Mouse (Mus musculus) Patski (cell line): ENCODE data around the gene Btbd10. TPM values are rescaled to one million over a fixed set of nuclear protein-coding genes. Genes with fewer than 3 reads are reported as not detected.
A peak's percentile ranks its signal among the peaks of the same experiment; 100 is the strongest.

Experiments
- ATAC-seq: fragments of 100-300 bp; one replicate; pipeline ENCODE4 v1.8.0; 2021
- CTCF ChIA-PET: fragments of 350-600 bp; sonication (Branson Sonifier 250); formaldehyde crosslinking; loops from one replicate; lab custom pipeline; 2022; ENCODE audit warnings: inconsistent platforms; lab: Charles Lee
- POLR2A ChIA-PET: fragments of 350-600 bp; sonication (Branson Sonifier 250); formaldehyde crosslinking; loops from one replicate; lab custom pipeline; 2022; ENCODE audit warnings: antibody characterized with exemption, inconsistent platforms; lab: Charles Lee
- DNase-seq: peaks from one replicate; pipeline ENCODE4 v3.0.0-alpha.2; 2011; ENCODE audit warnings: low read depth, low spot score
- H3K27me3 ChIP-seq: fragments of 371-371 bp; one replicate; pipeline ENCODE4 v1.5.1; 2021
- CTCF ChIP-seq: fragments of 100-300 bp; IDR thresholded peaks from one replicate; pipeline ENCODE4 v1.5.1; 2021
- in situ Hi-C: fragments of 300-500 bp; cut with MboI; formaldehyde crosslinking; loops from 3 replicates; pipeline ENCODE4 v1.11.1; 2018; ENCODE audit warnings: low pct_unique_long_range_greater_than_20kb, mixed read lengths
- polyA plus RNA-seq: library from polyadenylated mRNA; unstranded; gene quantifications from one replicate; pipeline ENCODE4 v1.2.3, GENCODE M21; 2021

Btbd10 gene
- 27.7 TPM for polyA plus RNA-seq

DNA sequence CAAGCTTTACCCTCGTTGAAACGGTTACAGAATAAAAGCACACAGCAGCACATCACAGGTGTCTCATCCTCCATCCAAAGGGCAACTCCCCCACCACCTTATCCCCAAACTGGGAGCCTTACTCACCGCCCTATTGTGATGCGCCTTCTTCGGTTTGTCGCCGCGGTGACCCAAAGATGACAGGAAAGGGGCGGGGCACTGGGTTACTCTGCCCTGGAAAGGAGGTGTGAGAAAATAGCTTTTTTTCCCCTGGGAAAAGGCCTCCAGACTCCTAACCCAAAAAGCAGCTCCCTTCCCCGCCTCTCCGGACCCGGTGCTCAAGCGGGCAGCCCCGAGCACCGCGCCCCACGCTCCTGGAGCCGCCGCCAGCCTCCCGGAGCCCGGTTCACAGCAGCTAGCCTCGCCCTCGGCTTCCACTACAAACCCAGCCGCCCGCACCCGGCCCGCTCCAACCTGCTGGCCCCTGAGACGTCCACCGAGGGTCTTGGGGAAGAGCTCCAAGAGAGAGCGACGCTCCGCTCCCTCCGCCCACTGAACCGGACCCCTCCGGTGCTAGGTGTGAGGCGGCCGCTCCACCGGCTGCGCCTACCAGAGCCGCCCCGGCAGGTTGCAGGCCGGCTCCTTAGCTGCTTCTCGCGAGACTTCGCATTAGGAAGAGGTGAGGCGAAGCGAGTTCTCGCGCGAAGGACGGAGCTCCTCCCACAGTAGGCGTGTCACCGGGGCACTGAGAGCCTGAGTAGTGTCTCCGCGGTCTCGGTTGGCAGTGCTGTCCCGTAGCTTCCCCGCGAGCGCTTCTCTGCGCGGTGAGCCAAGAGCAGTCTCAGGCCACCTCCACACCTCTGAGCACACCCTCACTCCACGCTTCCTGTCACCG lies at the start of gene Btbd10:
Gene Btbd10, minus strand, starts transcription at position 647 of the 874 bp plus-strand sequence.
- CTCF ChIA-PET = interaction anchor here (1.0 to 1.5 kb wide), 8 partner anchors 8 to 225 kb away, joined by 3 to 4 read pairs (median 3); no protein-coding TSS in a partner anchor
- ATAC-seq = peak; percentile 89
- TF ChIP-seq CTCF = no peak

DNA sequence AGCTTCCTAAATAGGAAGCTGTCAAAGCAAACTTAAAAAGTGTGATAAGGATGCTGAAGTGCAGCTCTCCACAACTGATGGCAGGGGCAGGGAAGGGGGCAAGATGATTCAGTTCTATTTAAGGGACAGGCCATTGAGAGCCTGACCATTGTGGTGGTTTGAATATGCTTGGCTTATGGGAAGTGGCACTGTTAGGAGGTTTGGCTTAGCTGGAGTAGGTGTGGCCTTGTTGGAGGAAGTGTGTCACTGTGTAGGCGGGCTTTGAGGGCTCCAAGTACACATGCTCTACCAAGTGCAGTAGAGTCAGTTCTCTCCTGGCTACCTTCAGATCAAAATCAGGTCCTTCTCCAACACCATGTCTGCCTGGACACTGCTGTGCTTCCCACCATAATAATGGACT lies 47.3 kb upstream of the Btbd10 start:
- ChIA-PET CTCF (no interaction called here), POLR2A (no interaction called here)
- H3K27me3 ChIP-seq = no peaks in the 10 kb centered on the region
- DNase-seq (no peak), ATAC-seq (no peak)
- TF ChIP-seq CTCF = no peak
- in situ Hi-C loops = no loop called here

More for the DNA sequence above, at the start of gene Btbd10:
- H3K27me3 ChIP-seq = no peaks in the 10 kb centered on the region
- peak; percentile 68 for DNase-seq
- in situ Hi-C loops = loop anchor here (25.0 kb wide), 1 partner anchor 843 kb away; no protein-coding TSS in a partner anchor
- POLR2A ChIA-PET = interaction anchor here (0.6 to 1.1 kb wide), 5 partner anchors 14 to 835 kb away, joined by 3 to 4 read pairs (median 3); no protein-coding TSS in a partner anchor

- in situ Hi-C loops = no loop called here
- ATAC-seq (no peak), DNase-seq (no peak)
- TF ChIP-seq CTCF = no peak
- ChIA-PET POLR2A (no interaction called here), CTCF (no interaction called here)
- H3K27me3 ChIP-seq = no peaks in the 10 kb centered on the region
Observed at GRCm38 (mm10) chr7:113415256-113415655, 46.1 kb upstream of the Btbd10 start.

- peak; percentile 27 for TF ChIP-seq CTCF
- DNase-seq = no peak
- POLR2A ChIA-PET = no interaction called here
- in situ Hi-C loops = no loop called here
- peaks cover 10% of the 10 kb centered on the region for H3K27me3 ChIP-seq
- CTCF ChIA-PET = interaction anchor here (1.0 kb wide), 1 partner anchor 30 kb away, joined by 4 read pairs; no protein-coding TSS in a partner anchor
- no peak for ATAC-seq
Observed at GRCm38 (mm10) chr7:113408712-113409111, 39.5 kb upstream of the Btbd10 start.

GRCm38 (mm10) chr7:113398083-113398482 lies 28.9 kb upstream of the Btbd10 start:
- ChIA-PET POLR2A (no interaction called here), CTCF (no interaction called here)
- TF ChIP-seq CTCF = no peak
- peaks cover 23% of the 10 kb centered on the region for H3K27me3 ChIP-seq
- in situ Hi-C loops = no loop called here
- no peak for DNase-seq
- ATAC-seq = no peak

GRCm38 (mm10) chr7:113396661-113397060 lies 27.5 kb upstream of the Btbd10 start:
- no peak for TF ChIP-seq CTCF
- ATAC-seq = no peak
- in situ Hi-C loops = no loop called here
- no peak for DNase-seq
- CTCF ChIA-PET = interaction anchor here (0.6 to 1.1 kb wide), 2 partner anchors 9 to 213 kb away, joined by 3 to 4 read pairs; no protein-coding TSS in a partner anchor
- POLR2A ChIA-PET = interaction anchor here (0.6 kb wide), 1 partner anchor 624 kb away, joined by 6 read pairs; no protein-coding TSS in a partner anchor
- H3K27me3 ChIP-seq = peaks cover 23% of the 10 kb centered on the region

DNA sequence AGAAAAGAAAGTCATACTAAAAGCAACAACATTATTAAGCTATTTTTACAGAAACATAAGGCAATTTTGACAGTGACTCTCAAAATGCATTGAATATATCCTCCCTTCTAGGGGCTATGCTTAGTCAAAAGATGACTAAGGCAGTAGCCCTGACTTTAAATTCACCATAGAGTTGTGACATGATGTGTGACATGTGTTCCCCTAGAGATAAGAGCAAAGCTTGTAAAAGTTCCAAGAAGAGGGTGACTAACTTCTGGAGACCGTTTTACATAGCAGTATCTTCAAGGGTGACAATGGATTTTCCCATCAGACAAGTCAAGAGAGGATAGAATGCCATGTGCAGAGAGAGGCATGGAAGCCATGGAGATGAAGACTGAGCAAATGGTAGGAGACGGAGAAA lies 22.4 kb upstream of the Btbd10 start:
- peaks cover 5% of the 10 kb centered on the region for H3K27me3 ChIP-seq
- ChIA-PET CTCF (interaction anchor here (1.1 kb wide), 1 partner anchor 444 kb away, joined by 3 read pairs; no protein-coding TSS in a partner anchor), POLR2A (interaction anchor here (0.6 kb wide), 1 partner anchor 198 kb away, joined by 3 read pairs; no protein-coding TSS in a partner anchor)
- DNase-seq (no peak), ATAC-seq (no peak)
- TF ChIP-seq CTCF = no peak
- in situ Hi-C loops = no loop called here

GRCm38 (mm10) chr7:113388470-113388869 lies 19.3 kb upstream of the Btbd10 start, which contains the start of gene Pth:
TSS of gene Pth (minus strand) at chr7:113388570.
- no peak for TF ChIP-seq CTCF
- H3K27me3 ChIP-seq = peaks cover 18% of the 10 kb centered on the region
- POLR2A ChIA-PET = no interaction called here
- ATAC-seq (no peak), DNase-seq (no peak)
- in situ Hi-C loops = loop anchor here (10.0 kb wide), 1 partner anchor 46 kb away; no protein-coding TSS in a partner anchor
- CTCF ChIA-PET = no interaction called here

DNA sequence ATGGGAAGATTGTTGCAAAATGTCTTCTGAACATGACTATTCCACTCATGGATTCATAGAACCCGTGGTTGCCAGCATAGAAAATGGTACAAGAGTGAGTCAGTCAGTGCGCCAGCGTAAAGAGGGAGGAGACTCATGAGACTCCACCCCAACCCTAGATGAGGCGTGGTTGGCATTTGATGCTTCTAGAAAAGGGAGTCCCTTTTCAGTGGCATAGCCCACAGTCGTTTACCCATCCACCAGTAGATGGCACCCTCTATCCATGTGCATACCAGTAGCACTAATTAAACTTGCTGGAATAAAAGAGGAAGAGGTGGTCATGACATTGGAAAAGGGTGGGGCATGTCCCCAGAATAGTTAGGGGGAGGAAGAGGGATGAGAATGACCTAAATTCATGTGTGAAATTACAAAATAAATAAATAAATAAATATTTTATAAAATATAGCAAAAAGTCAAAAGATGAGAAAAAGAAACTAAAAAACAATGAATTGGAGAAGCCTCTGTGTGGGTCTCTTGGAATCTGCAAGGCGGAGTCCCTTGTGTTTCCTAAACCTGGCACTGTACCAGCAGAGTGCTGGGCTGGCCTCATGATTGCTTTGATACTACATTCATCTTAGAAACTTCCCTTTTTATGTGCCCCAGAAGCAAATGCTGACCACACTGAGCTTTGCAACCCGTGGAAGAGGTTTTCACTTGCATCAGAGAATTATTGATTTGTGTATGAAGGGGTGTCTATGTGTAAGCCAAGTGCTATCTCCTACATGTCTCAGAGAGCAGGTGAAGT lies 8.9 kb upstream of the Btbd10 start:
- ATAC-seq = peak; percentile 94
- CTCF ChIA-PET = interaction anchor here (0.8 to 1.6 kb wide), 7 partner anchors 8 to 216 kb away, joined by 3 to 4 read pairs (median 3); partner anchors contain the start of gene Btbd10
- peak; percentile 64 for DNase-seq
- in situ Hi-C loops = loop anchor here (10.0 kb wide), 1 partner anchor 137 kb away; the partner anchor contains the start of gene Far1
- peak; percentile 92 for TF ChIP-seq CTCF
- POLR2A ChIA-PET = no interaction called here
- peaks cover 11% of the 10 kb centered on the region for H3K27me3 ChIP-seq

GRCm38 (mm10) chr7:113372682-113373081 lies 3.5 kb upstream of the Btbd10 start:
- TF ChIP-seq CTCF = no peak
- DNase-seq (no peak), ATAC-seq (no peak)
- ChIA-PET POLR2A (no interaction called here), CTCF (interaction anchor here (1.1 to 1.4 kb wide), 2 partner anchors 23 to 221 kb away, joined by 3 to 4 read pairs; no protein-coding TSS in a partner anchor)
- H3K27me3 ChIP-seq = no peaks in the 10 kb centered on the region
- in situ Hi-C loops = loop anchor here (5.0 to 25.0 kb wide), 4 partner anchors 142 to 840 kb away; partner anchors contain the start of gene Far1
